Mouse (Mus musculus): ENCODE measurements around the gene Dock6.

DNA sequence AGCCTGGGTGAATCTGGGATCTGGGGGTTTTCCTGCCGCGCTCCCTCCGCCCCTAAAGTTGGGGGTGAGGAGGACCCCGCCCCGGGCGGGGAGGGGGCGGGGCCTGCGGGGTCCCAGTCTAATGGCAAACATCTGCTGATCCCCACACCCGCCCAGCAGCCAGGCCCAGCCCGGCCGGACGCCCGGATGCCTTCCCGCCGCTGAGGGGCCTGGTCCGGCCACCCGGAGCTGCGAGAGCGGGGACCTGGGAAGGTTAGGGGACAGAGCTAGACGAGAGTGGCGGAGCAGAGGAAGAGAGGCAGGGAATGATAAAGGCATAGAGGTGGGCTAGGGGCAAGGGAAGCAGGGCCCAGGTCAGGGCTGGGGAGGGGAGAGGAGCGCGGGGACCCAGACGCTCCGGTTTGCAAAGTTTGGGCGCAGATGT lies 54.5 kb downstream of the Dock6 start:
- TF ChIP-seq CTCF (IDR thresholded peaks at IDR 0.05; ENCODE audit: low read depth, low read length) (no peak), GATA1 (IDR thresholded peaks at IDR 0.05; ENCODE audit: borderline replicate concordance, low read length) (no peak)
